Mouse (Mus musculus): Measurements from ENCODE around the gene Sugct. TPM values are rescaled to one million over a fixed set of nuclear protein-coding genes. Genes with fewer than 3 reads are reported as not detected.

The Sugct gene
- polyA plus RNA-seq, 1 experiment from 2014 or later: 3.6 TPM

- no peak for ATAC-seq (replicated peaks; ENCODE audit: low FRiP score)
- Histone ChIP-seq H3K4me2 (ENCODE audit: low read depth, low read length, severe bottlenecking) (no peak overlapping the region), H3K4me1 (replicated peaks; ENCODE audit: control insufficient read depth, insufficient read depth, low read length) (no peaks in the 10 kb centered on the region), H3K27ac (ENCODE audit: low read depth, low read length) (no peak overlapping the region), H3K36me3 (ENCODE audit: control insufficient read depth, insufficient read depth, low read length) (no peaks in the 10 kb centered on the region), H3K4me3 (ENCODE audit: low read depth, low read length) (no peak overlapping the region), H3K9me3 (ENCODE audit: control insufficient read depth, low read length) (no peaks in the 10 kb centered on the region), H3K9ac (ENCODE audit: low read length) (no peak overlapping the region), H3K27me3 (ENCODE audit: control insufficient read depth, insufficient read depth, low read length) (no peaks in the 10 kb centered on the region)
- DNase-seq (ENCODE audit: low spot score): no peak
- WGBS: 78% methylated on average over 3 of the region's 3 CpGs
Observed at GRCm38 (mm10) chr13:17065552-17065951, 629.8 kb downstream of the Sugct start.

GRCm38 (mm10) chr13:17056650-17057049, 638.7 kb downstream of the Sugct start:
- Histone ChIP-seq H3K27me3 (ENCODE audit: control insufficient read depth, insufficient read depth, low read length) (no peaks in the 10 kb centered on the region), H3K4me1 (replicated peaks; ENCODE audit: control insufficient read depth, insufficient read depth, low read length) (no peaks in the 10 kb centered on the region), H3K36me3 (ENCODE audit: control insufficient read depth, insufficient read depth, low read length) (no peaks in the 10 kb centered on the region), H3K9me3 (ENCODE audit: control insufficient read depth, low read length) (no peaks in the 10 kb centered on the region), H3K9ac (ENCODE audit: low read length) (no peak overlapping the region), H3K4me3 (ENCODE audit: low read depth, low read length) (no peak overlapping the region), H3K27ac (ENCODE audit: low read depth, low read length) (no peak overlapping the region), H3K4me2 (ENCODE audit: low read depth, low read length, severe bottlenecking) (no peak overlapping the region)
- over 99% methylated on average over 2 of the region's 2 CpGs for WGBS
- DNase-seq (ENCODE audit: low spot score) (no peak), ATAC-seq (replicated peaks; ENCODE audit: low FRiP score) (no peak)

- Histone ChIP-seq H3K9ac (ENCODE audit: low read length) (no peak overlapping the region), H3K36me3 (ENCODE audit: control insufficient read depth, insufficient read depth, low read length) (no peaks in the 10 kb centered on the region), H3K27ac (ENCODE audit: low read depth, low read length) (no peak overlapping the region), H3K4me1 (replicated peaks; ENCODE audit: control insufficient read depth, insufficient read depth, low read length) (no peaks in the 10 kb centered on the region), H3K4me3 (ENCODE audit: low read depth, low read length) (no peak overlapping the region), H3K9me3 (ENCODE audit: control insufficient read depth, low read length) (no peaks in the 10 kb centered on the region), H3K27me3 (ENCODE audit: control insufficient read depth, insufficient read depth, low read length) (no peaks in the 10 kb centered on the region), H3K4me2 (ENCODE audit: low read depth, low read length, severe bottlenecking) (no peak overlapping the region)
- 91% methylated on average over 3 of the region's 3 CpGs for WGBS
- DNase-seq (ENCODE audit: low spot score) (no peak), ATAC-seq (replicated peaks; ENCODE audit: low FRiP score) (no peak)
Observed at GRCm38 (mm10) chr13:17043426-17044224, 651.7 kb downstream of the Sugct start.

- WGBS: 85% methylated on average over 2 of the region's 2 CpGs
Observed at GRCm38 (mm10) chr13:17042332-17042731, 653.0 kb downstream of the Sugct start.

GRCm38 (mm10) chr13:17039727-17040126, 655.6 kb downstream of the Sugct start:
- ATAC-seq (replicated peaks; ENCODE audit: low FRiP score) (no peak), DNase-seq (ENCODE audit: low spot score) (no peak)
- no peaks in the 10 kb centered on the region for H3K36me3 ChIP-seq (ENCODE audit: control insufficient read depth, insufficient read depth, low read length)
- H3K9me3 ChIP-seq (ENCODE audit: control insufficient read depth, low read length): no peaks in the 10 kb centered on the region
- no peaks in the 10 kb centered on the region for H3K4me1 ChIP-seq (replicated peaks; ENCODE audit: control insufficient read depth, insufficient read depth, low read length)
- no peak overlapping the region for H3K9ac ChIP-seq (ENCODE audit: low read length)
- H3K27ac ChIP-seq (ENCODE audit: low read depth, low read length): no peak overlapping the region
- H3K4me2 ChIP-seq (ENCODE audit: low read depth, low read length, severe bottlenecking): no peak overlapping the region
- H3K4me3 ChIP-seq (ENCODE audit: low read depth, low read length): no peak overlapping the region
- WGBS: 79% methylated on average over 2 of the region's 2 CpGs
- no peaks in the 10 kb centered on the region for H3K27me3 ChIP-seq (ENCODE audit: control insufficient read depth, insufficient read depth, low read length)

More at GRCm38 (mm10) chr13:17042332-17042731, 653.0 kb downstream of the Sugct start:
- no peak for ATAC-seq (replicated peaks; ENCODE audit: low FRiP score)
- Histone ChIP-seq H3K4me3 (ENCODE audit: low read depth, low read length) (no peak overlapping the region), H3K4me2 (ENCODE audit: low read depth, low read length, severe bottlenecking) (no peak overlapping the region), H3K9me3 (ENCODE audit: control insufficient read depth, low read length) (no peaks in the 10 kb centered on the region), H3K36me3 (ENCODE audit: control insufficient read depth, insufficient read depth, low read length) (no peaks in the 10 kb centered on the region), H3K27me3 (ENCODE audit: control insufficient read depth, insufficient read depth, low read length) (no peaks in the 10 kb centered on the region), H3K9ac (ENCODE audit: low read length) (no peak overlapping the region), H3K4me1 (replicated peaks; ENCODE audit: control insufficient read depth, insufficient read depth, low read length) (no peaks in the 10 kb centered on the region), H3K27ac (ENCODE audit: low read depth, low read length) (no peak overlapping the region)
- DNase-seq (ENCODE audit: low spot score): no peak

GRCm38 (mm10) chr13:17038341-17038740, 657.0 kb downstream of the Sugct start:
- Histone ChIP-seq H3K27me3 (ENCODE audit: control insufficient read depth, insufficient read depth, low read length) (no peaks in the 10 kb centered on the region), H3K4me2 (ENCODE audit: low read depth, low read length, severe bottlenecking) (no peak overlapping the region), H3K9me3 (ENCODE audit: control insufficient read depth, low read length) (no peaks in the 10 kb centered on the region), H3K9ac (ENCODE audit: low read length) (no peak overlapping the region), H3K27ac (ENCODE audit: low read depth, low read length) (no peak overlapping the region), H3K4me3 (ENCODE audit: low read depth, low read length) (no peak overlapping the region), H3K4me1 (replicated peaks; ENCODE audit: control insufficient read depth, insufficient read depth, low read length) (no peaks in the 10 kb centered on the region), H3K36me3 (ENCODE audit: control insufficient read depth, insufficient read depth, low read length) (no peaks in the 10 kb centered on the region)
- ATAC-seq (replicated peaks; ENCODE audit: low FRiP score) (no peak), DNase-seq (ENCODE audit: low spot score) (no peak)
- WGBS: 89% methylated on average over 4 of the region's 4 CpGs

GRCm38 (mm10) chr13:17037899-17038298, 657.5 kb downstream of the Sugct start:
- no peak for ATAC-seq (replicated peaks; ENCODE audit: low FRiP score)

GRCm38 (mm10) chr13:17030761-17031160, 664.6 kb downstream of the Sugct start:
- no peak overlapping the region for H3K4me2 ChIP-seq (ENCODE audit: low read depth, low read length, severe bottlenecking)
- no peaks in the 10 kb centered on the region for H3K27me3 ChIP-seq (ENCODE audit: control insufficient read depth, insufficient read depth, low read length)
- DNase-seq (ENCODE audit: low spot score) (no peak), ATAC-seq (replicated peaks; ENCODE audit: low FRiP score) (no peak)
- H3K4me1 ChIP-seq (replicated peaks; ENCODE audit: control insufficient read depth, insufficient read depth, low read length): no peaks in the 10 kb centered on the region
- no peak overlapping the region for H3K4me3 ChIP-seq (ENCODE audit: low read depth, low read length)
- H3K9me3 ChIP-seq (ENCODE audit: control insufficient read depth, low read length): no peaks in the 10 kb centered on the region
- WGBS: 92% methylated on average over 1 of the region's 1 CpGs
- no peak overlapping the region for H3K27ac ChIP-seq (ENCODE audit: low read depth, low read length)
- H3K9ac ChIP-seq (ENCODE audit: low read length): no peak overlapping the region
- H3K36me3 ChIP-seq (ENCODE audit: control insufficient read depth, insufficient read depth, low read length): no peaks in the 10 kb centered on the region

More at GRCm38 (mm10) chr13:17037899-17038298, 657.5 kb downstream of the Sugct start:
- Histone ChIP-seq H3K9ac (ENCODE audit: low read length) (no peak overlapping the region), H3K9me3 (ENCODE audit: control insufficient read depth, low read length) (no peaks in the 10 kb centered on the region), H3K4me2 (ENCODE audit: low read depth, low read length, severe bottlenecking) (no peak overlapping the region), H3K4me1 (replicated peaks; ENCODE audit: control insufficient read depth, insufficient read depth, low read length) (no peaks in the 10 kb centered on the region), H3K36me3 (ENCODE audit: control insufficient read depth, insufficient read depth, low read length) (no peaks in the 10 kb centered on the region), H3K4me3 (ENCODE audit: low read depth, low read length) (no peak overlapping the region), H3K27me3 (ENCODE audit: control insufficient read depth, insufficient read depth, low read length) (no peaks in the 10 kb centered on the region), H3K27ac (ENCODE audit: low read depth, low read length) (no peak overlapping the region)
- no peak for DNase-seq (ENCODE audit: low spot score)
- 88% methylated on average over 3 of the region's 3 CpGs for WGBS

- no peaks in the 10 kb centered on the region for H3K36me3 ChIP-seq (ENCODE audit: control insufficient read depth, insufficient read depth, low read length)
- DNase-seq (ENCODE audit: low spot score): peak; percentile 52
- H3K4me2 ChIP-seq (ENCODE audit: low read depth, low read length, severe bottlenecking): no peak overlapping the region
- no peak overlapping the region for H3K4me3 ChIP-seq (ENCODE audit: low read depth, low read length)
- H3K9ac ChIP-seq (ENCODE audit: low read length): no peak overlapping the region
- no peaks in the 10 kb centered on the region for H3K9me3 ChIP-seq (ENCODE audit: control insufficient read depth, low read length)
- no peaks in the 10 kb centered on the region for H3K4me1 ChIP-seq (replicated peaks; ENCODE audit: control insufficient read depth, insufficient read depth, low read length)
- 50% methylated on average over 3 of the region's 3 CpGs for WGBS
- ATAC-seq (replicated peaks; ENCODE audit: low FRiP score): peak; percentile 74
- H3K27me3 ChIP-seq (ENCODE audit: control insufficient read depth, insufficient read depth, low read length): no peaks in the 10 kb centered on the region
- no peak overlapping the region for H3K27ac ChIP-seq (ENCODE audit: low read depth, low read length)
Observed at GRCm38 (mm10) chr13:17028595-17028994, 666.8 kb downstream of the Sugct start.

Measured in forebrain, embryonic 11.5 days (tissue).